Mouse (Mus musculus) forebrain, embryonic 16.5 days (tissue): ENCODE measurements around the gene Klf8. TPM values are rescaled to one million over a fixed set of nuclear protein-coding genes. Genes with fewer than 3 reads are reported as not detected.
A peak's percentile ranks its signal among the peaks of the same experiment; 100 is the strongest.
"Not testable (repeated sequence)": the region's sequence is repeated elsewhere in the genome, so short reads cannot be mapped to it uniquely, and the experiment has no call there.

Source experiments
- ATAC-seq: fragments of 200-750 bp; cut with Nextera tagmentation; 2 replicates; pipeline ENCODE4 v1.8.0; 2017; ENCODE audit warnings: mild to moderate bottlenecking, moderate library complexity
- H3K27ac ChIP-seq: fragments of 300-500 bp; sonication (generic); 2 replicates; pipeline ENCODE4 v1.5.1; 2014; ENCODE audit warnings: low read length, control low read depth
- H3K27me3 ChIP-seq: fragments of 300-500 bp; sonication (generic); replicated peaks from 2 replicates; pipeline ENCODE4 v1.6.1; 2014; ENCODE audit warnings: low read length; ENCODE audit not compliant: control insufficient read depth, insufficient read depth
- H3K36me3 ChIP-seq: fragments of 300-500 bp; sonication (generic); 2 replicates; pipeline ENCODE4 v1.6.1; 2014; ENCODE audit not compliant: control insufficient read depth, insufficient read depth
- H3K4me1 ChIP-seq: fragments of 300-500 bp; sonication (generic); replicated peaks from 2 replicates; pipeline ENCODE4 v1.6.1; 2014; ENCODE audit warnings: low read length; ENCODE audit not compliant: control insufficient read depth, insufficient read depth
- H3K4me2 ChIP-seq: fragments of 300-500 bp; sonication (generic); 2 replicates; pipeline ENCODE4 v1.6.1; 2014; ENCODE audit warnings: mild to moderate bottlenecking, low read length, control low read depth
- H3K4me3 ChIP-seq: fragments of 300-500 bp; sonication (generic); replicated peaks from 2 replicates; pipeline ENCODE4 v1.5.1; 2014; ENCODE audit warnings: mild to moderate bottlenecking, low read length, control low read depth
- H3K9ac ChIP-seq: fragments of 300-500 bp; sonication (generic); replicated peaks from 2 replicates; pipeline ENCODE4 v1.6.1; 2014; ENCODE audit warnings: low read depth, low read length, control low read depth
- H3K9me3 ChIP-seq: fragments of 300-500 bp; sonication (generic); 2 replicates; pipeline ENCODE4 v1.6.1; 2016; ENCODE audit warnings: low read length; ENCODE audit not compliant: control insufficient read depth
- WGBS: fragments of 180-500 bp; shearing (Covaris S2); extraction: QIAGEN DNeasy Blood & Tissue Kit; methylation state at CpG from one replicate; pipeline ENCODE4 v1.1.7; 2014; 5-methylcytosine and 5-hydroxymethylcytosine counted together
- polyA plus RNA-seq: library from polyadenylated mRNA; unstranded; fragments of >200 nt; fragmentation: Nextera tagmentation; extraction: Ambion mirVana; gene quantifications from 2 replicates; pipeline ENCODE4 v1.2.1, GENCODE M21; 2015

Klf8 gene
- polyA plus RNA-seq, 1 experiment from 2014 or later, result 8.6 TPM

GRCm38 (mm10) chrX:153311356-153311755 lies 74.1 kb downstream of the Klf8 start:
- Histone ChIP-seq H3K27me3 (no peaks in the 10 kb centered on the region), H3K4me1 (no peaks in the 10 kb centered on the region), H3K4me3 (no peak overlapping the region), H3K4me2 (no peak overlapping the region), H3K9me3 (no peaks in the 10 kb centered on the region), H3K36me3 (no peaks in the 10 kb centered on the region), H3K27ac (no peak overlapping the region), H3K9ac (no peak overlapping the region)
- no peak for ATAC-seq
- WGBS, result 89% methylated on average over 4 of the region's 4 CpGs

DNA sequence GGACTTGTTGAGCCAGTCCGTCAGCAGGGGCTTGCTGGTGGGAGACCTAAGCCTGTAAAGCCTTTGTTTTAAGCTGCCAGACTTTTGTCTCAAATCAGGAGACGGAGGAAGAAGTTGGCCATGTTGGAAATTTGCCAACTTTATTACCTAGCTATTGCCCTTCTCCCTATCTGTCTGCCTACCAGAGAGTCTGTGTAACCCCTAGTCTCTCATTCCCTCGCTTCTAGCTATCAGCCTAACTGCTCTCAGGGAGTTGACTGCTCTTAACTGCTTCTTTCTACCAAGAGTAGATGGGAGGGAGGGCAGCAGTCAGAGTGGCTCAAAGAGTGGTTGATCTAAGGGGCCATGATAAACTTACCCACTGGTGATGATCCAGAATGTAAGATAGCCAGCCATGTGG lies 85.8 kb downstream of the Klf8 start:
- Histone ChIP-seq H3K4me3 (no peak overlapping the region), H3K27me3 (no peaks in the 10 kb centered on the region), H3K27ac (no peak overlapping the region), H3K4me1 (no peaks in the 10 kb centered on the region), H3K9ac (no peak overlapping the region), H3K36me3 (no peaks in the 10 kb centered on the region), H3K9me3 (no peaks in the 10 kb centered on the region), H3K4me2 (no peak overlapping the region)
- 52% methylated on average over 3 of the region's 3 CpGs for WGBS
- no peak for ATAC-seq

GRCm38 (mm10) chrX:153334140-153334539 lies 96.9 kb downstream of the Klf8 start:
- 75% methylated on average over 3 of the region's 3 CpGs for WGBS
- H3K36me3 ChIP-seq, H3K4me2 ChIP-seq, H3K27ac ChIP-seq, H3K27me3 ChIP-seq, H3K4me1 ChIP-seq, H3K9me3 ChIP-seq, ATAC-seq, H3K4me3 ChIP-seq, H3K9ac ChIP-seq: not testable (repeated sequence)

GRCm38 (mm10) chrX:153359331-153360215 lies 122.3 kb downstream of the Klf8 start:
- Histone ChIP-seq H3K9me3 (no peaks in the 10 kb centered on the region), H3K9ac (peak overlapping the region; percentile 53), H3K27me3 (no peaks in the 10 kb centered on the region), H3K4me3 (peak overlapping the region; percentile 51), H3K4me1 (0 out of 2 replicates have a peak, but pooled peaks cover 3% of the 10 kb centered on the region), H3K36me3 (no peaks in the 10 kb centered on the region), H3K27ac (peak overlapping the region; percentile 52), H3K4me2 (peak overlapping the region; percentile 64)
- WGBS, result 19% methylated on average over 40 of the region's 43 CpGs
- ATAC-seq, result peak; percentile 76

- WGBS, result 20% methylated on average over 15 of the region's 15 CpGs
These were observed 122.9 kb downstream of the Klf8 start for GRCm38 (mm10) chrX:153360216-153360590.

GRCm38 (mm10) chrX:153360666-153361269 lies 123.5 kb downstream of the Klf8 start:
- Histone ChIP-seq H3K4me3 (peak overlapping the region; percentile 51), H3K4me2 (peak overlapping the region; percentile 64), H3K27ac (no peak overlapping the region), H3K27me3 (no peaks in the 10 kb centered on the region), H3K36me3 (no peaks in the 10 kb centered on the region), H3K4me1 (0 out of 2 replicates have a peak, but pooled peaks cover 3% of the 10 kb centered on the region), H3K9ac (peak overlapping the region; percentile 53; the same call in 1 of the 2 replicates), H3K9me3 (no peaks in the 10 kb centered on the region)
- peak; percentile 61 for ATAC-seq
- WGBS, result 29% methylated on average over 9 of the region's 9 CpGs

More at GRCm38 (mm10) chrX:153360216-153360590, 122.9 kb downstream of the Klf8 start:
- H3K27ac ChIP-seq, result peak overlapping the region; percentile 52
- H3K4me1 ChIP-seq, result 0 out of 2 replicates have a peak, but pooled peaks cover 3% of the 10 kb centered on the region
- H3K4me3 ChIP-seq, result peak overlapping the region; percentile 51
- ATAC-seq, result peak; percentile 78
- peak overlapping the region; percentile 64 for H3K4me2 ChIP-seq
- H3K36me3 ChIP-seq, result no peaks in the 10 kb centered on the region
- H3K27me3 ChIP-seq, result no peaks in the 10 kb centered on the region
- no peaks in the 10 kb centered on the region for H3K9me3 ChIP-seq
- peak overlapping the region; percentile 53 for H3K9ac ChIP-seq

GRCm38 (mm10) chrX:153366754-153367153 lies 129.5 kb downstream of the Klf8 start:
- H3K4me1 ChIP-seq, result no peaks in the 10 kb centered on the region
- H3K27ac ChIP-seq, result no peak overlapping the region
- 38% methylated on average over 5 of the region's 5 CpGs for WGBS
- no peak overlapping the region for H3K9ac ChIP-seq
- no peaks in the 10 kb centered on the region for H3K36me3 ChIP-seq
- H3K27me3 ChIP-seq, result no peaks in the 10 kb centered on the region
- H3K9me3 ChIP-seq, result no peaks in the 10 kb centered on the region
- ATAC-seq, result peak; percentile 74
- H3K4me2 ChIP-seq, result no peak overlapping the region
- H3K4me3 ChIP-seq, result no peak overlapping the region

DNA sequence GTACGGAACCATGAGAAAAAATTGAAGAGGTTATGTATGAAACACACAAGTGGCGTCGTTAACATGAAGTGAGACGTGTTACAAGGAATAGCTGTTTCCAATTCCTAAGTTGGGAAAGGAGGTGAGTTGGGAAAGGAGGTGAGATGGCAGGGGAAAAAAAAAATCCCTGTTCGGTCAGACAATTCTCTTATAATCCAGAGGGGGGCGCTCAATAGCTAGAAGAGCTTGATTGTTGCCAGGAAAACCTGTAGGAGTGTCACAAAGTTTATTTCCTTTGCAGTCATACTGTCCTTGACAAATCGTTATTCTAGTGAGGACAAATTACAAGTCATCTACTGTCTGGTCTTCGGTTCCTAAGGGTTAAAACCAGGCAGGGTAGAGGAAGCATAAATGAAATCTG lies 132.5 kb downstream of the Klf8 start:
- 39% methylated on average over 8 of the region's 8 CpGs for WGBS
- no peak overlapping the region for H3K27ac ChIP-seq
- no peaks in the 10 kb centered on the region for H3K4me1 ChIP-seq
- H3K36me3 ChIP-seq, result no peaks in the 10 kb centered on the region
- H3K4me2 ChIP-seq, result no peak overlapping the region
- no peaks in the 10 kb centered on the region for H3K9me3 ChIP-seq
- H3K4me3 ChIP-seq, result no peak overlapping the region
- no peak for ATAC-seq
- no peak overlapping the region for H3K9ac ChIP-seq
- H3K27me3 ChIP-seq, result no peaks in the 10 kb centered on the region

GRCm38 (mm10) chrX:153375105-153375504 lies 137.8 kb downstream of the Klf8 start:
- Histone ChIP-seq H3K27me3 (no peaks in the 10 kb centered on the region), H3K4me1 (peaks cover 2% of the 10 kb centered on the region), H3K9me3 (no peaks in the 10 kb centered on the region), H3K4me3 (no peak overlapping the region), H3K36me3 (no peaks in the 10 kb centered on the region), H3K9ac (no peak overlapping the region), H3K27ac (no peak overlapping the region; the same call in 1 of the 2 replicates), H3K4me2 (peak overlapping the region; percentile 16)
- ATAC-seq, result peak; percentile 84
- 35% methylated on average over 3 of the region's 3 CpGs for WGBS
